Mouse (Mus musculus) C2C12 (cell line): ENCODE measurements around the gene Sub1. TPM values are rescaled to one million over a fixed set of nuclear protein-coding genes. Genes with fewer than 3 reads are reported as not detected.
A peak's percentile ranks its signal among the peaks of the same experiment; 100 is the strongest.

Source experiments
- H3K27me3 ChIP-seq: one replicate; pipeline ENCODE4 v1.6.1; 2011; ENCODE audit not compliant: control insufficient read depth, insufficient read depth, insufficient read length
- H3K36me3 ChIP-seq: one replicate; pipeline ENCODE4 v1.6.1; 2011; ENCODE audit not compliant: control insufficient read depth, insufficient read depth
- H3K4me3 ChIP-seq: one replicate; pipeline ENCODE4 v1.5.1; 2011; ENCODE audit warnings: mild to moderate bottlenecking, control low read depth; ENCODE audit not compliant: poor library complexity, insufficient read depth, severe bottlenecking
- H3K79me2 ChIP-seq: one replicate; pipeline ENCODE4 v1.6.1; 2011; ENCODE audit not compliant: control insufficient read depth, insufficient read depth
- H3K79me3 ChIP-seq: one replicate; pipeline ENCODE4 v1.6.1; 2011; ENCODE audit warnings: low read depth, control low read depth
- H3ac ChIP-seq: one replicate; pipeline ENCODE3; 2011; ENCODE audit warnings: low read depth; ENCODE audit not compliant: control insufficient read depth, insufficient read length
- CEBPB ChIP-seq: IDR thresholded peaks from one replicate; pipeline ENCODE4 v1.6.1; 2011; ENCODE audit warnings: low read depth, mild to moderate bottlenecking, control low read depth, moderate library complexity
- CTCF ChIP-seq: IDR thresholded peaks from one replicate; pipeline ENCODE4 v1.5.1; 2011; ENCODE audit not compliant: control insufficient read depth, insufficient read depth, insufficient read length
- FOSL1 ChIP-seq: IDR thresholded peaks from one replicate; pipeline ENCODE4 v1.8.0; 2011; ENCODE audit warnings: mild to moderate bottlenecking, low read length; ENCODE audit not compliant: poor library complexity, insufficient read depth, severe bottlenecking
- MAX ChIP-seq: IDR thresholded peaks from one replicate; pipeline ENCODE4 v1.6.1; 2011; ENCODE audit warnings: mild to moderate bottlenecking, control low read depth
- MYOD1 ChIP-seq: IDR thresholded peaks from one replicate; pipeline ENCODE4 v1.6.1; 2011; ENCODE audit warnings: low read depth; ENCODE audit not compliant: control insufficient read depth, insufficient read length
- MYOG ChIP-seq: IDR thresholded peaks from one replicate; pipeline ENCODE4 v1.6.1; 2011; ENCODE audit not compliant: control insufficient read depth, insufficient read length; ENCODE audit errors: extremely low read depth
- USF1 ChIP-seq: IDR thresholded peaks from one replicate; pipeline ENCODE4 v1.6.1; 2011; ENCODE audit warnings: low read depth, mild to moderate bottlenecking, control low read depth, moderate library complexity
- long read RNA-seq, 2 experiments: library from polyadenylated mRNA; unstranded; transcript quantifications; one replicate each; pipeline ENCODE4 v2.0.0; 2019 to 2020
- polyA plus RNA-seq: library from polyadenylated mRNA; unstranded; fragments of >200 nt; fragmentation: generic; extraction: Trizol; gene quantifications from one replicate; pipeline ENCODE4 v1.2.1, GENCODE M21; 2012; ENCODE audit warnings: missing spikeins

Sub1 gene
- polyA plus RNA-seq, result 106 TPM
- long read RNA-seq, experiment 1, transcript Sub1-201 (5 exons, 3,372 nt), result major isoform, 170 of 188 reads
- long read RNA-seq, experiment 1, partial matches to known transcripts, result 17 of 188 reads
- long read RNA-seq, experiment 1, other reads (novel, unspliced or antisense), result 1 of 188 reads
- long read RNA-seq, experiment 2, transcript Sub1-201 (5 exons, 3,372 nt), result major isoform, 48 of 53 reads
- long read RNA-seq, experiment 2, partial matches to known transcripts, result 4 of 53 reads
- long read RNA-seq, experiment 2, other reads (novel, unspliced or antisense), result 1 of 53 reads

DNA sequence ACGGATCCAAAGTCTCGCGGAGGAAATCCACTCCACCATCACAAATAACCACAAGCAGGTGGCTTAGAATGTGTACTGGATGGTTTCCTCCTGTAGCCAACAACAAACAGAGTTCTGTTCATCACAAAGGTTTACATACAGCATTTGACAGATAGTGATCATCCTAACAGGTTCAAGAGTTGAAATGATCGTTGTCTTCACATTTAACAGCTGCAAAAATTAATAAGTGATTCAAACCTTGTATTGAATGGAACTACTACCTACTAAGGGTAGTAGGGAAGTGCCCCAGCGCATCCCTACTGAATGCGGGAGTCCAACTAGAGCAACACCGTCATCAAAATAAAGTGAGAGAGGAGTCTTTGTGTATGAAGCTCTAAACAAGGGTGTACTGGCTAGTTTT lies at the start of gene Sub1:
Sub1 (minus strand) TSS at position 101 of the 400 bp plus-strand sequence.
- no peak for TF ChIP-seq MAX
- no peak for TF ChIP-seq CEBPB
- no peak for TF ChIP-seq CTCF
- no peak for TF ChIP-seq FOSL1
- no peak for TF ChIP-seq MYOD1
- no peak for TF ChIP-seq USF1
- TF ChIP-seq MYOG, result no peak
- peak within 1 kb of the TSS; percentile 99 for H3K4me3 ChIP-seq

GRCm38 (mm10) chr15:12040407-12040710 lies 43.6 kb upstream of the Sub1 start:
- no peak overlapping the region for H3ac ChIP-seq
- H3K79me3 ChIP-seq, result no peaks in the 10 kb centered on the region
- TF ChIP-seq MYOG (no peak), MAX (no peak), USF1 (no peak), MYOD1 (no peak), CTCF (no peak), FOSL1 (no peak), CEBPB (no peak)
- no peaks in the 10 kb centered on the region for H3K36me3 ChIP-seq
- H3K27me3 ChIP-seq, result peaks cover 10% of the 10 kb centered on the region
- no peaks in the 10 kb centered on the region for H3K79me2 ChIP-seq
- no peak overlapping the region for H3K4me3 ChIP-seq

More for the DNA sequence above, at the start of gene Sub1:
- no peaks in the 10 kb centered on the region for H3K27me3 ChIP-seq
- peaks cover 24% of the 10 kb centered on the region for H3K36me3 ChIP-seq
- peaks cover 34% of the 10 kb centered on the region for H3K79me2 ChIP-seq
- peak within 1 kb of the TSS; percentile 88 for H3ac ChIP-seq
- peaks cover 19% of the 10 kb centered on the region for H3K79me3 ChIP-seq

- no peak for TF ChIP-seq CTCF
- no peak for TF ChIP-seq USF1
- TF ChIP-seq MYOG, result no peak
- TF ChIP-seq CEBPB, result no peak
- no peak for TF ChIP-seq MAX
- TF ChIP-seq MYOD1, result no peak
- no peak for TF ChIP-seq FOSL1
- H3K36me3 ChIP-seq, result no peaks in the 10 kb centered on the region
- no peaks in the 10 kb centered on the region for H3K79me2 ChIP-seq
- no peaks in the 10 kb centered on the region for H3K79me3 ChIP-seq
- H3ac ChIP-seq, result no peak overlapping the region
- H3K4me3 ChIP-seq, result no peak overlapping the region
- H3K27me3 ChIP-seq, result peaks cover 9% of the 10 kb centered on the region
Observed at GRCm38 (mm10) chr15:12039671-12040406, 43.1 kb upstream of the Sub1 start.

GRCm38 (mm10) chr15:12039256-12039655 lies 42.5 kb upstream of the Sub1 start:
- no peaks in the 10 kb centered on the region for H3K36me3 ChIP-seq
- H3K79me2 ChIP-seq, result no peaks in the 10 kb centered on the region
- TF ChIP-seq MYOD1 (no peak), MYOG (no peak), MAX (no peak), CEBPB (no peak), USF1 (no peak), CTCF (no peak), FOSL1 (no peak)
- H3K4me3 ChIP-seq, result no peak overlapping the region
- H3ac ChIP-seq, result no peak overlapping the region
- H3K79me3 ChIP-seq, result no peaks in the 10 kb centered on the region
- peaks cover 7% of the 10 kb centered on the region for H3K27me3 ChIP-seq

- Histone ChIP-seq H3K79me2 (no peaks in the 10 kb centered on the region), H3K27me3 (peaks cover 3% of the 10 kb centered on the region), H3ac (no peak overlapping the region), H3K79me3 (no peaks in the 10 kb centered on the region), H3K4me3 (no peak overlapping the region), H3K36me3 (no peaks in the 10 kb centered on the region)
- TF ChIP-seq CTCF (no peak), CEBPB (no peak), MYOG (no peak), USF1 (no peak), FOSL1 (no peak), MAX (no peak), MYOD1 (no peak)
Observed at GRCm38 (mm10) chr15:12037866-12038625, 41.3 kb upstream of the Sub1 start.
